Mouse (Mus musculus) kidney, embryonic 14.5 days (tissue): ENCODE measurements at regions not wholly inside any gene's neighbourhood (a gene's known extent, or its start where the extent isn't known, plus 50 kb on each side); places are given as distances from the start of the nearest gene placed in this dataset.

ENCODE experiments used
- ATAC-seq: fragments of 200-750 bp; cut with Nextera tagmentation; 2 replicates; pipeline ENCODE4 v1.8.0; 2017; ENCODE audit warnings: moderate number of reproducible peaks, mild to moderate bottlenecking, moderate TSS enrichment, moderate library complexity; ENCODE audit not compliant: low FRiP score, low TSS enrichment
- H3K27ac ChIP-seq: fragments of 300-500 bp; sonication (generic); 2 replicates; pipeline ENCODE4 v1.5.1; 2014; ENCODE audit warnings: low read depth, mild to moderate bottlenecking, low read length, moderate library complexity, mixed read lengths
- H3K27me3 ChIP-seq: fragments of 300-500 bp; sonication (generic); 2 replicates; pipeline ENCODE4 v1.6.1; 2014; ENCODE audit warnings: mild to moderate bottlenecking, low read length; ENCODE audit not compliant: control insufficient read depth, insufficient read depth
- H3K36me3 ChIP-seq: fragments of 300-500 bp; sonication (generic); 2 replicates; pipeline ENCODE4 v1.6.1; 2014; ENCODE audit warnings: low read length, mixed read lengths; ENCODE audit not compliant: control insufficient read depth, insufficient read depth
- H3K4me1 ChIP-seq: fragments of 300-500 bp; sonication (generic); 2 replicates; pipeline ENCODE4 v1.6.1; 2014; ENCODE audit warnings: low read length, mixed read lengths; ENCODE audit not compliant: control insufficient read depth, insufficient read depth
- H3K4me2 ChIP-seq: fragments of 300-500 bp; sonication (generic); replicated peaks from 2 replicates; pipeline ENCODE4 v1.6.1; 2014; ENCODE audit warnings: low read depth, mild to moderate bottlenecking, low read length
- H3K4me3 ChIP-seq: fragments of 300-500 bp; sonication (generic); 2 replicates; pipeline ENCODE4 v1.5.1; 2014; ENCODE audit warnings: mild to moderate bottlenecking, low read length
- H3K9ac ChIP-seq: fragments of 300-500 bp; sonication (generic); 2 replicates; pipeline ENCODE4 v1.6.1; 2014; ENCODE audit warnings: low read depth, mild to moderate bottlenecking, low read length, moderate library complexity
- H3K9me3 ChIP-seq: fragments of 300-500 bp; sonication (generic); 2 replicates; pipeline ENCODE4 v1.6.1; 2016; ENCODE audit warnings: low read length; ENCODE audit not compliant: control insufficient read depth
- WGBS: fragments of 180-500 bp; shearing (Covaris S2); extraction: QIAGEN DNeasy Blood & Tissue Kit; methylation state at CpG from one replicate; pipeline ENCODE4 v1.1.7; 2014; 5-methylcytosine and 5-hydroxymethylcytosine counted together

GRCm38 (mm10) chr11:18151788-18152563, 198.3 kb upstream of the Etaa1 start:
- Histone ChIP-seq H3K4me3 (no peak overlapping the region), H3K9me3 (no peaks in the 10 kb centered on the region), H3K27me3 (no peaks in the 10 kb centered on the region), H3K4me2 (no peak overlapping the region), H3K36me3 (no peaks in the 10 kb centered on the region), H3K9ac (peak overlapping the region; percentile 18; the same call in 1 of the 2 replicates), H3K4me1 (no peaks in the 10 kb centered on the region), H3K27ac (no peak overlapping the region)
- 15% methylated on average over 6 of the region's 6 CpGs for WGBS
- peak; percentile 94 for ATAC-seq

DNA sequence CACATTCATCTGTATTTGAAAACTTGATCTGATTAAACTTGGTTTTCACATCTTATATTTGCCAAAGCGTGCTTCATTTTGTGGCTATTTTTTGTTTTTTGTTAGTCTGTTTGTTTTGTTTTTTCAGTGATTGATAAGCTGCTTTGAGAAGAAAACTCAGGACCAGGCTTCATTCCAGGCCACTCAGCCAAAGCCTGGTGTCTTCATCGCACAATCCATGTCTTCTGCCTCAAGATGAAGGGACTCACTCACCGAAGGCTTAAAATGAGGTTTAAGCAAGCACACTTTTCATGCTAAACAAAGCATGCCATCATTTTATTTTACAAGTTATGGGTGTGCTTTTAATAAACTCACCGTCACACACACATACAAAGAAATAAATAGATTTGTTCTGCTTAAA, 197.7 kb upstream of the Etaa1 start:
- no peak overlapping the region for H3K27ac ChIP-seq
- 74% methylated on average over 4 of the region's 4 CpGs for WGBS
- ATAC-seq = no peak

GRCm38 (mm10) chr11:18127488-18127887, 173.8 kb upstream of the Etaa1 start:
- Histone ChIP-seq H3K36me3 (no peaks in the 10 kb centered on the region), H3K9ac (no peak overlapping the region), H3K4me3 (no peak overlapping the region), H3K9me3 (no peaks in the 10 kb centered on the region), H3K27ac (no peak overlapping the region), H3K27me3 (no peaks in the 10 kb centered on the region), H3K4me1 (no peaks in the 10 kb centered on the region), H3K4me2 (no peak overlapping the region)
- 61% methylated on average over 5 of the region's 5 CpGs for WGBS
- no peak for ATAC-seq

More for the DNA sequence above, 197.7 kb upstream of the Etaa1 start:
- Histone ChIP-seq H3K4me1 (no peaks in the 10 kb centered on the region), H3K36me3 (no peaks in the 10 kb centered on the region), H3K4me3 (no peak overlapping the region), H3K9me3 (no peaks in the 10 kb centered on the region), H3K9ac (no peak overlapping the region), H3K4me2 (no peak overlapping the region), H3K27me3 (no peaks in the 10 kb centered on the region)

DNA sequence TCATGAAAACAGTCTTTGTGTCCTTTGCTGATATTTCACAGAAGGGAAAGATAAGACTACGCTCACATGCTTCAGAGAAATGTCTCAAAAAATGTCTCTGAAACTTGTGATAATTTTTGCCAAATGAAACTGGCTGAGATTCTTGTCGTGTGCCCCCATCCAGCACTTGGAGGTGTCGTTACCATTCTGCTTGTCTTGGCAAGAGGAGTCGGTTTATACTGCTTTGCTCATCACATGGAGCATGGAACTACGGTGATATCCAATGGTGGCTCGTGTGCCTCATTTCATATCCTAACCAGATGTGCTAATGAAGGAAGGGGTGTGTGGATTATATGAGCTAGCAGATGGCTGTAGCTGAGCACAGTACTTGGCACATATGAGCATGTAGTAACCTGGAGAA, 169.4 kb upstream of the Etaa1 start:
- H3K4me3 ChIP-seq = no peak overlapping the region
- H3K9me3 ChIP-seq = no peaks in the 10 kb centered on the region
- 82% methylated on average over 6 of the region's 6 CpGs for WGBS
- H3K27me3 ChIP-seq = no peaks in the 10 kb centered on the region
- no peak overlapping the region for H3K4me2 ChIP-seq
- ATAC-seq = no peak
- no peak overlapping the region for H3K9ac ChIP-seq
- no peak overlapping the region for H3K27ac ChIP-seq
- no peaks in the 10 kb centered on the region for H3K36me3 ChIP-seq
- H3K4me1 ChIP-seq = no peaks in the 10 kb centered on the region

- Histone ChIP-seq H3K4me1 (no peaks in the 10 kb centered on the region), H3K4me2 (no peak overlapping the region), H3K9ac (no peak overlapping the region), H3K36me3 (no peaks in the 10 kb centered on the region), H3K9me3 (no peaks in the 10 kb centered on the region), H3K27me3 (no peaks in the 10 kb centered on the region), H3K27ac (no peak overlapping the region), H3K4me3 (no peak overlapping the region)
- no peak for ATAC-seq
- 19% methylated on average over 2 of the region's 2 CpGs for WGBS
Measured at GRCm38 (mm10) chr11:18122616-18123015, 168.9 kb upstream of the Etaa1 start.

GRCm38 (mm10) chr11:18115693-18116450, 162.2 kb upstream of the Etaa1 start:
- Histone ChIP-seq H3K9me3 (no peaks in the 10 kb centered on the region), H3K27me3 (no peaks in the 10 kb centered on the region), H3K9ac (no peak overlapping the region), H3K36me3 (no peaks in the 10 kb centered on the region), H3K4me1 (no peaks in the 10 kb centered on the region), H3K4me3 (no peak overlapping the region), H3K4me2 (no peak overlapping the region), H3K27ac (no peak overlapping the region)
- 80% methylated on average over 9 of the region's 9 CpGs for WGBS
- no peak for ATAC-seq

GRCm38 (mm10) chr11:18102841-18103240, 149.2 kb upstream of the Etaa1 start:
- Histone ChIP-seq H3K4me3 (no peak overlapping the region), H3K4me2 (no peak overlapping the region), H3K4me1 (no peaks in the 10 kb centered on the region), H3K27ac (no peak overlapping the region), H3K27me3 (no peaks in the 10 kb centered on the region), H3K9me3 (no peaks in the 10 kb centered on the region; the same call in 1 of the 2 replicates), H3K36me3 (no peaks in the 10 kb centered on the region), H3K9ac (no peak overlapping the region)
- 73% methylated on average over 3 of the region's 3 CpGs for WGBS
- ATAC-seq = no peak

DNA sequence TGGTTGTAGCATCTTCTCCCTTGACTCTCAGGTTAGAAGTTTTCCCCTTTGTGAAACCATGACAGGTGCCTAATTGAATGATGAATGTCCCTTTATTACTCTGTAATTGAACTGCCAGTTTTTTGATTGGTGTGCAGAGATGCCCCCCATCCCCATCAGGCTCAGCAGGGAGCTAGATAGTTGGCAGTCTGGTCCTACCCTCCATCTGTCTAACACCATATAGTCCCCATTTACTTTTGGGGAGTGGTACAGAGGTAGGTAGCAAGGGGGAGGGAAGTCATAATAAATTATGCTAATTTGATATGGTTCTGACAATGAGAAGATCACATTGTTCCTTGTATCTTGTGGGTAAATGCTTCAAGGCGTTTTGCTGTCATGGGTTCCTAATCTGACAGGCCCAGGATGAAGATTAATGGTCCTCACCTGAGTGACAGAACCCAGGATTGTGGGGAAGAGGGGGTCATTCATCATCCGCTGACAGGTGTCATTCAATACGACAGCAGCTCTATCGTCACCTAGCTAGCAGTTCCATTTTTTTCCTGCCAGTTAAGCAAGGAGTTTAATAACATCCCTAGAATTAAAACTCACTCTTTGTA, 122.3 kb upstream of the Etaa1 start:
- 70% methylated on average over 4 of the region's 4 CpGs for WGBS
- no peak overlapping the region for H3K4me3 ChIP-seq
- no peaks in the 10 kb centered on the region for H3K4me1 ChIP-seq
- H3K9me3 ChIP-seq = no peaks in the 10 kb centered on the region
- H3K27me3 ChIP-seq = no peaks in the 10 kb centered on the region
- no peaks in the 10 kb centered on the region for H3K36me3 ChIP-seq
- no peak overlapping the region for H3K27ac ChIP-seq
- no peak overlapping the region for H3K4me2 ChIP-seq
- ATAC-seq = no peak
- no peak overlapping the region for H3K9ac ChIP-seq
